Mouse (Mus musculus) G1E (cell line): ENCODE measurements around the gene Cox14. TPM values are rescaled to one million over a fixed set of nuclear protein-coding genes. Genes with fewer than 3 reads are reported as not detected.

Experiments
- ATAC-seq: 2 replicates; pipeline ENCODE4 v1.8.0; 2016; ENCODE audit warnings: mild to moderate bottlenecking; ENCODE audit not compliant: insufficient number of reproducible peaks, poor library complexity, low FRiP score, severe bottlenecking; ENCODE audit errors: extremely low read depth
- DNase-seq: peaks from one replicate; pipeline ENCODE4 v3.0.0; 2012; ENCODE audit warnings: low spot score
- H3K27me3 ChIP-seq: 2 replicates; pipeline ENCODE4 v1.6.1; 2012; ENCODE audit warnings: mild to moderate bottlenecking, low read length, inconsistent platforms; ENCODE audit not compliant: insufficient read depth
- H3K36me3 ChIP-seq: replicated peaks from 2 replicates; pipeline ENCODE3; 2012; ENCODE audit warnings: mild to moderate bottlenecking, inconsistent platforms
- H3K4me1 ChIP-seq: 2 replicates; pipeline ENCODE4 v1.6.1; 2012; ENCODE audit warnings: low read depth, low read length, inconsistent platforms, mixed read lengths; ENCODE audit not compliant: insufficient read depth
- H3K4me3 ChIP-seq: 2 replicates; pipeline ENCODE4 v1.5.1; 2012; ENCODE audit warnings: low read depth, mild to moderate bottlenecking, inconsistent platforms, low read length, moderate library complexity, mixed read lengths
- H3K9me3 ChIP-seq: replicated peaks from 2 replicates; pipeline ENCODE4 v1.6.1; 2012; ENCODE audit warnings: inconsistent platforms
- CTCF ChIP-seq: IDR thresholded peaks from 2 replicates; pipeline ENCODE4 v1.5.1; 2012; ENCODE audit warnings: low read depth, low read length, inconsistent platforms, mixed read lengths
- GATA1 ChIP-seq: IDR thresholded peaks from 2 replicates; pipeline ENCODE4 v1.6.1; 2012; ENCODE audit warnings: borderline replicate concordance, low read length, inconsistent platforms, mixed read lengths
- GATA2 ChIP-seq: IDR thresholded peaks from 2 replicates; pipeline ENCODE4 v1.6.1; 2012; ENCODE audit warnings: low read depth, low read length, inconsistent platforms, borderline replicate concordance
- POLR2AphosphoS5 ChIP-seq: IDR thresholded peaks from 2 replicates; pipeline ENCODE4 v1.6.1; 2012; ENCODE audit warnings: low read depth, low read length, inconsistent platforms; ENCODE audit not compliant: insufficient replicate concordance
- TAL1 ChIP-seq: conservative IDR thresholded peaks from 2 replicates; pipeline ENCODE4 v1.6.1; 2012; ENCODE audit warnings: low read depth, low read length, inconsistent platforms, mixed read lengths
- polyA plus RNA-seq: library from polyadenylated mRNA; stranded (reverse); fragments of >175 nt; gene quantifications from 2 replicates; pipeline ENCODE4 v1.2.3, GENCODE M21; 2012
- total RNA-seq, 2 experiments: library from RNA; stranded (forward) in 1 of 2; stranded (reverse) in 1 of 2; fragments of 200-1000 nt in 1 of 2; fragments of >200 nt in 1 of 2; fragmentation: Nextera tagmentation in 1 of 2; gene quantifications; 2 replicates each; pipeline ENCODE4 v1.2.3; 2014 to 2017

Cox14 gene
- total and polyA plus RNA-seq, 3 experiments = 44.1 to 115 (median 46.1) TPM

DNA sequence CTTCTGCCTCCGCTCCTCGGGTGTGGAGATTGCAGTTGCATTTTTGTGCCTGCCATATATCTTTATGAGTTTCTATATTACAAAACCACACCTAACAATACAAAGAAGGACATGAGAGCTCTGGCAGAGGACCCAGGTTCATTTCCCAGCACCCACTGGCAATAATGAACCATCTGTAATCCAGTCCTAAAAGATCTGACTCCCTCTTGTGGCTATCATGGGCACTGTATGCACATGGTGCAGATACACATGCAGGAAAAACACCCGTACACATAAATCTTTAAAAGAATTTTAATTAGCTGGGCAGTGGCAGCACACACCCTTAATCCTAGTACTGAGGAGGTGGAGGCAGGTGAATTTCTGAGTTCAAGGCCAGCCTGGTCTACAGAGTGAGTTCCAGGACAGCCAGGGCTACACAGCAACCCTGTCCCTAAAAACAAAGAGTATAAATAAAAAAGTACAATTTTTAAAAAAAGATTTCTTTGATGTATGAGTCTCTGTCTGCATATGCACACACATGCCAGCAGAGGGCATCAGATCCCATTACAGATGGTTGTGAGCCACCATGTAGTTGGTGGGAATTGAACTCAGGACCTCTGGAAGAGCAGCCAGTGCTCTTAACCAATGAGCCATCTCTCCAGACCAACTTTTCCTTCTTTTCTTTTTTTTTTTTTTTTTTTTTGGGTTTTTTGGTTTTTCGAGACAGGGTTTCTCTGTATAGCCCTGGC lies 3.8 kb downstream of the Cox14 start:
- ATAC-seq (no peak), DNase-seq (no peak)
- H3K4me3 ChIP-seq = no peak overlapping the region
- no peak for TF ChIP-seq POLR2AphosphoS5
- H3K27me3 ChIP-seq = no peaks in the 10 kb centered on the region
- H3K4me1 ChIP-seq = peaks cover 19% of the 10 kb centered on the region
- H3K36me3 ChIP-seq = peaks cover 31% of the 10 kb centered on the region
- peaks cover 3% of the 10 kb centered on the region; the same call in 1 of the 2 replicates for H3K9me3 ChIP-seq

DNA sequence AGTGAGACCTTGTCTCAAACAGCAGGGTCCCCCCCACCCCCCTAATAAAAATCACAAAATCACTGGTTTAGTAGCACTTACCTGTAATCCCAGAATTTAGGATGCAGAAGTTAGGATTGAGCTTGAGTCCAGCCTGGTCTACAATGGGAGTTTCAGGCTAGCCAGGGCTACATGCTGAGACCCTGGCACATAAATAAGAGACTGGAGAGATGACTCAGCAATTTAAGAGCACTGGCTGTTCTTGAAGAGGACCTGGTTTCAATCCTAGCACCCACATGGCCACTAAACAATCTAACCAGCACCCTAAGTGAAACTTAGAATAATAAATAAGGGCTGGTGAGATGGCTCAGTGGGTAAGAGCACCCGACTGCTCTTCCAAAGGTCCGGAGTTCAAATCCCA lies 5.7 kb downstream of the Cox14 start:
- H3K4me3 ChIP-seq = no peak overlapping the region
- no peak for DNase-seq
- peaks cover 8% of the 10 kb centered on the region for H3K4me1 ChIP-seq
- no peak for ATAC-seq
- H3K36me3 ChIP-seq = peaks cover 34% of the 10 kb centered on the region
- no peaks in the 10 kb centered on the region for H3K27me3 ChIP-seq
- peaks cover 3% of the 10 kb centered on the region; the same call in 1 of the 2 replicates for H3K9me3 ChIP-seq
- TF ChIP-seq POLR2AphosphoS5 = no peak
- TF ChIP-seq CTCF = no peak
- no peak for TF ChIP-seq TAL1
- TF ChIP-seq GATA1 = no peak
- TF ChIP-seq GATA2 = no peak

DNA sequence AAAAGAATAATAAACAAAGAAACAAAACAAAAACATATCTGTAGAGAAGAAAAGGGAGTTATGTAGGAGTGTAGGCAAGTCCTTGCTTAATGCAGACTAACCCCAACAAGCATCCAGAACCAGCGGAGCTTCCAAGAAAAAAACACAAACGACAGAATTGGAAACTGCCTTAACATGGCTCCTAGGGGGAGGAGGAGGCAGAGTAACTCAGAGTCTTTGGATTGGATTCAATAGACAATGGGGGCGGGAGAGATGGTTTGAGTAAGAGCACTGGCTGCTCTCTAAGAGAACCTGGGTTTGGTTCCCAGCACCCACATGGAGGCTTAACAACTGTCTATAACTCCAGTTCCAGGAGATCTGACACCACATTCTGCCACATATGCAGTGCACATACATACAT lies 6.3 kb downstream of the Cox14 start:
- no peak for TF ChIP-seq GATA2
- TF ChIP-seq TAL1 = no peak
- TF ChIP-seq POLR2AphosphoS5 = no peak
- no peak for DNase-seq
- peaks cover 32% of the 10 kb centered on the region for H3K36me3 ChIP-seq
- no peak overlapping the region for H3K4me3 ChIP-seq
- peaks cover 3% of the 10 kb centered on the region; the same call in 1 of the 2 replicates for H3K9me3 ChIP-seq
- peaks cover 5% of the 10 kb centered on the region for H3K4me1 ChIP-seq
- no peak for ATAC-seq
- H3K27me3 ChIP-seq = no peaks in the 10 kb centered on the region

DNA sequence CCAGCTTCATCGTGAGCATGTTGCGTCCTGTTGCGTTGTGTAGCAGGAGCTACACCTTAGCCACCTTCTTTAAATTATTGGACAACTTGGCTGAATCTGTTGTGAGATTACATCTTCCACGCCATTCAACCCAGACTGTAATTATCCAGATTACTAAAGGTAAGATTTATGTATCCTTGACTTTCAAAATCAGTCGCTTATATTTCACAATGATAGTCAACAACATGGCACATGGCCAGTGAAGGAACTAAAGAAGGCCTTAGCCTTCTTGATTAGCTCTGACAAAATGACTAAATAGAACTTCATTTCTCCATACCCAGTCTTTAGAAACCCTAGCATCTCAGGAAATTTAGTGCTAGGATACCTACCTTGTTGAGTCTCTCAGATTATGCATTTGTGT lies 7.8 kb downstream of the Cox14 start:
- peaks cover 3% of the 10 kb centered on the region; the same call in 1 of the 2 replicates for H3K9me3 ChIP-seq
- ATAC-seq = no peak
- no peak for DNase-seq
- TF ChIP-seq CTCF (no peak), GATA2 (no peak), POLR2AphosphoS5 (no peak), TAL1 (no peak), GATA1 (no peak)
- no peak overlapping the region for H3K4me3 ChIP-seq
- H3K27me3 ChIP-seq = no peaks in the 10 kb centered on the region
- H3K36me3 ChIP-seq = peaks cover 20% of the 10 kb centered on the region
- no peaks in the 10 kb centered on the region; the same call in 1 of the 2 replicates for H3K4me1 ChIP-seq

DNA sequence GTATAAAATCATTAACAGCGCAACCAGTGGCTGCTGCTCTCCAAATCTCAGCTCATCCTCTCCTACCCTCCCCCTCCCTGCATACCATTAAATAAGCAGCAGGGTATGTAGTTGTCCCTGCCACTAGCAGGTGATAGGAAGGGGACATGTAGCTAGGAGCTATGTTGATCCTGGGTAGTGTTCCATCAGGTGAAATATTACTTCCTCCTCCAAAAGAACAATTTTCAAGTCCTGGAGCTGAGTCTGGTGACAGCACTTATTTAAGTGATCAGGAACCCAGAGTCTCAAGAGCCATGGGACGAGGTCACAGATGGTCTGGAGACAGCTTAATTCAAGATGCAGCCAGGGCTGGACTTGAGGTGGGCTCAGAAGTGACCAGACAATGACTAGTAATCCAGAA lies 10.2 kb downstream of the Cox14 start:
- ATAC-seq = no peak
- Histone ChIP-seq H3K9me3 (no peaks in the 10 kb centered on the region), H3K27me3 (0 out of 2 replicates have a peak, but pooled peaks cover 2% of the 10 kb centered on the region), H3K36me3 (peaks cover 6% of the 10 kb centered on the region), H3K4me1 (no peaks in the 10 kb centered on the region), H3K4me3 (no peak overlapping the region)
- DNase-seq = no peak
- TF ChIP-seq GATA1 (no peak), GATA2 (no peak), TAL1 (no peak), POLR2AphosphoS5 (no peak), CTCF (no peak)

DNA sequence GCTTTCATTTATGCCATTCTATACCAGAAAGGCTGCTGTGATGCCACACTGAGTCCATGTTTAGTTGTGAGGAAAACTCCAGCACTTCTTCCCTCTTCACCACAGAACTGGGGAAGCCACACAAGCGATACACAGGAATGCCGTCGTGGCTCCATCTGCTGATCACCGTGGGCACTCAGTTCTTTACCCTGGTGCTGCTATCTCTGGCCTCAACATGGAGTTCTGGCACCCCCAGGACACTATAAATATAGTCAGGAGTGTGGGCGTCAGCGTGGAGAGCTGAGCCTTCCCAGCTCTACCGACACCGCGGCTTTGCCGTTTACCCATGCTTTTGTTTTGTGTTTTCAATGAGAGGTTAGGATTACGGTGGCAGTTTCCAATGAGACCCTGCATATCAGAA lies 11.3 kb downstream of the Cox14 start:
- ATAC-seq = no peak
- no peaks in the 10 kb centered on the region for H3K9me3 ChIP-seq
- TF ChIP-seq TAL1 = no peak
- no peak for TF ChIP-seq GATA1
- TF ChIP-seq POLR2AphosphoS5 = no peak
- no peak for TF ChIP-seq GATA2
- TF ChIP-seq CTCF = no peak
- DNase-seq = no peak
- peaks cover 4% of the 10 kb centered on the region; the same call in 1 of the 2 replicates for H3K27me3 ChIP-seq
- H3K36me3 ChIP-seq = peaks cover 6% of the 10 kb centered on the region
- no peaks in the 10 kb centered on the region for H3K4me1 ChIP-seq
- no peak overlapping the region for H3K4me3 ChIP-seq
